Mouse (Mus musculus): ENCODE data around the gene Fyn. TPM values are rescaled to one million over a fixed set of nuclear protein-coding genes. Genes with fewer than 3 reads are reported as not detected.
A peak's percentile ranks its signal among the peaks of the same experiment; 100 is the strongest.

The Fyn gene
- total and polyA plus RNA-seq, 2 experiments from 2014 or later = 10.8 to 24.1 TPM

- 76% methylated on average over 7 of the region's 7 CpGs for WGBS
- Histone ChIP-seq H3K36me3 (replicated peaks; ENCODE audit: control insufficient read depth, insufficient read depth, low read length) (no peaks in the 10 kb centered on the region), H3K27me3 (ENCODE audit: control insufficient read depth, insufficient read depth, low read length) (no peaks in the 10 kb centered on the region), H3K27ac (ENCODE audit: low read depth) (no peak overlapping the region), H3K4me3 (ENCODE audit: low read depth, low read length) (no peak overlapping the region), H3K4me2 (ENCODE audit: low read depth, low read length) (no peak overlapping the region), H3K4me1 (ENCODE audit: control insufficient read depth, insufficient read depth) (peaks cover 20% of the 10 kb centered on the region), H3K9ac (replicated peaks; ENCODE audit: low read depth, low read length) (no peak overlapping the region), H3K9me3 (replicated peaks; ENCODE audit: control insufficient read depth, low read length) (no peaks in the 10 kb centered on the region)
- no peak for TF ChIP-seq EP300 (IDR thresholded peaks at IDR 0.05; ENCODE audit: low read depth)
- TF ChIP-seq CTCF (IDR thresholded peaks at IDR 0.05; ENCODE audit: low read depth) = no peak
- DNase-seq (ENCODE audit: low spot score) (no peak), ATAC-seq (ENCODE audit: insufficient read depth, low read depth) (peak; percentile 47)
These were observed 138.2 kb downstream of the Fyn start for GRCm38 (mm10) chr10:39506831-39507230.

DNA sequence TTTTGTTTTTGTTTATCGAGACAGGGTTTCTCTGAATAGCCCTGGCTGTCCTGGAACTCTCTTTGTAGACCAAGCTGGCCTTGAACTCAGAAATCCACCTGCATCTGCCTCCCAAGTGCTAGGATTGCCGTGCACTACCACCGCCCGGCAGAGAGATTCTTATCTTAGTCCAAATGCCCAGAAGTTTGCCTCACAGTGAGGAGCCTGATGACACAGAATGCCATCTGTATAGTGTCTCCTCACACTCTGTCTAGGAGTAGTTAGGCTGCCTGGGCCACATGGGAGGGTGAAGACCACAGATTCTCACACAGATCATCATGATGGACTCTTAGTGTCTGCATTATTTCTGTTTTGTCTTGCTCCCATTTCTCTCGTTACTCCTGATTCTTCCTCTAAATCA, 140.1 kb downstream of the Fyn start:
- no peak overlapping the region for H3K9ac ChIP-seq (replicated peaks; ENCODE audit: low read depth, low read length)
- no peak for ATAC-seq (ENCODE audit: insufficient read depth, low read depth)
- no peak overlapping the region for H3K4me2 ChIP-seq (ENCODE audit: low read depth, low read length)
- TF ChIP-seq EP300 (IDR thresholded peaks at IDR 0.05; ENCODE audit: low read depth) (no peak), CTCF (IDR thresholded peaks at IDR 0.05; ENCODE audit: low read depth) (no peak)
- H3K9me3 ChIP-seq (replicated peaks; ENCODE audit: control insufficient read depth, low read length) = no peaks in the 10 kb centered on the region
- H3K27ac ChIP-seq (ENCODE audit: low read depth) = no peak overlapping the region
- no peak overlapping the region for H3K4me3 ChIP-seq (ENCODE audit: low read depth, low read length)
- 0 out of 2 replicates have a peak, but pooled peaks cover 9% of the 10 kb centered on the region for H3K4me1 ChIP-seq (ENCODE audit: control insufficient read depth, insufficient read depth)
- WGBS = 68% methylated on average over 5 of the region's 5 CpGs
- H3K27me3 ChIP-seq (ENCODE audit: control insufficient read depth, insufficient read depth, low read length) = no peaks in the 10 kb centered on the region
- DNase-seq (ENCODE audit: low spot score) = no peak
- H3K36me3 ChIP-seq (replicated peaks; ENCODE audit: control insufficient read depth, insufficient read depth, low read length) = no peaks in the 10 kb centered on the region; the same call in 1 of the 2 replicates

DNA sequence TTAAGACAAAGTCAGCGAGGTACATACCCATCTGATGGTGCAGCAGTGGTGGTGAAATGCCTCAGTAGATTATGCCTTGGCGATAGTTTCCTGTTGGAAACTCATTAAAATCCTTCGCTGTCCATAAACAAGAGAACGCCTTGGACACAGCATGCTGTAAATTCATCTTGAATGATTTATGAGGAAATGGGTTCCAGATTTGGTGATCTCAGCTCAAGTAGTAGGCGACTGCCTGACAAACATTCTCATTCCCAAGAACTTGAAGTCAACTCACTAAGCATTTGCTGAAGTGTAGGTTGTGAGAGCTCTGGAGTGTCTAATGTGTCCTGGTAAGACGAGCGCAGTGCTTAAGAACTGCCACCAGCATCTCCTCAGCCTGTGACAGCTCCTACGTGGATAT, 141.3 kb downstream of the Fyn start:
- no peaks in the 10 kb centered on the region for H3K27me3 ChIP-seq (ENCODE audit: control insufficient read depth, insufficient read depth, low read length)
- 76% methylated on average over 8 of the region's 8 CpGs for WGBS
- H3K9ac ChIP-seq (replicated peaks; ENCODE audit: low read depth, low read length) = no peak overlapping the region
- TF ChIP-seq CTCF (IDR thresholded peaks at IDR 0.05; ENCODE audit: low read depth) (no peak), EP300 (IDR thresholded peaks at IDR 0.05; ENCODE audit: low read depth) (no peak)
- ATAC-seq (ENCODE audit: insufficient read depth, low read depth) = no peak
- H3K36me3 ChIP-seq (replicated peaks; ENCODE audit: control insufficient read depth, insufficient read depth, low read length) = no peaks in the 10 kb centered on the region; the same call in 1 of the 2 replicates
- no peak overlapping the region for H3K27ac ChIP-seq (ENCODE audit: low read depth)
- no peak for DNase-seq (ENCODE audit: low spot score)
- no peaks in the 10 kb centered on the region for H3K9me3 ChIP-seq (replicated peaks; ENCODE audit: control insufficient read depth, low read length)
- H3K4me2 ChIP-seq (ENCODE audit: low read depth, low read length) = no peak overlapping the region
- H3K4me3 ChIP-seq (ENCODE audit: low read depth, low read length) = no peak overlapping the region
- H3K4me1 ChIP-seq (ENCODE audit: control insufficient read depth, insufficient read depth) = 0 out of 2 replicates have a peak, but pooled peaks cover 9% of the 10 kb centered on the region

GRCm38 (mm10) chr10:39512631-39513314, 144.1 kb downstream of the Fyn start:
- no peaks in the 10 kb centered on the region for H3K4me1 ChIP-seq (ENCODE audit: control insufficient read depth, insufficient read depth)
- TF ChIP-seq EP300 (IDR thresholded peaks at IDR 0.05; ENCODE audit: low read depth) (no peak), CTCF (IDR thresholded peaks at IDR 0.05; ENCODE audit: low read depth) (no peak)
- H3K9ac ChIP-seq (replicated peaks; ENCODE audit: low read depth, low read length) = no peak overlapping the region
- no peak overlapping the region for H3K4me2 ChIP-seq (ENCODE audit: low read depth, low read length)
- peaks cover 14% of the 10 kb centered on the region; the same call in 1 of the 2 replicates for H3K36me3 ChIP-seq (replicated peaks; ENCODE audit: control insufficient read depth, insufficient read depth, low read length)
- WGBS = 75% methylated on average over 14 of the region's 14 CpGs
- no peak for ATAC-seq (ENCODE audit: insufficient read depth, low read depth)
- H3K9me3 ChIP-seq (replicated peaks; ENCODE audit: control insufficient read depth, low read length) = no peaks in the 10 kb centered on the region
- H3K27ac ChIP-seq (ENCODE audit: low read depth) = no peak overlapping the region
- no peak overlapping the region for H3K4me3 ChIP-seq (ENCODE audit: low read depth, low read length)
- no peak for DNase-seq (ENCODE audit: low spot score)
- no peaks in the 10 kb centered on the region for H3K27me3 ChIP-seq (ENCODE audit: control insufficient read depth, insufficient read depth, low read length)

- H3K36me3 ChIP-seq (replicated peaks; ENCODE audit: control insufficient read depth, insufficient read depth, low read length) = peaks cover 14% of the 10 kb centered on the region; the same call in 1 of the 2 replicates
- no peak for ATAC-seq (ENCODE audit: insufficient read depth, low read depth)
- no peaks in the 10 kb centered on the region for H3K4me1 ChIP-seq (ENCODE audit: control insufficient read depth, insufficient read depth)
- WGBS = 93% methylated on average over 8 of the region's 8 CpGs
- H3K9me3 ChIP-seq (replicated peaks; ENCODE audit: control insufficient read depth, low read length) = no peaks in the 10 kb centered on the region
- no peak for DNase-seq (ENCODE audit: low spot score)
- no peak overlapping the region for H3K9ac ChIP-seq (replicated peaks; ENCODE audit: low read depth, low read length)
- H3K4me2 ChIP-seq (ENCODE audit: low read depth, low read length) = no peak overlapping the region
- H3K27me3 ChIP-seq (ENCODE audit: control insufficient read depth, insufficient read depth, low read length) = no peaks in the 10 kb centered on the region
- TF ChIP-seq CTCF (IDR thresholded peaks at IDR 0.05; ENCODE audit: low read depth) (no peak), EP300 (IDR thresholded peaks at IDR 0.05; ENCODE audit: low read depth) (no peak)
- no peak overlapping the region for H3K4me3 ChIP-seq (ENCODE audit: low read depth, low read length)
- no peak overlapping the region for H3K27ac ChIP-seq (ENCODE audit: low read depth)
These were observed 146.3 kb downstream of the Fyn start for GRCm38 (mm10) chr10:39514916-39515315.
